Mouse (Mus musculus) ES-Bruce4 (cell line): ENCODE measurements at regions not wholly inside any gene's neighbourhood (a gene's known extent, or its start where the extent isn't known, plus 50 kb on each side); places are given as distances from the start of the nearest gene placed in this dataset.

ENCODE experiments used
- CTCF ChIP-seq: IDR thresholded peaks from one replicate; pipeline ENCODE4 v1.8.1; 2011; ENCODE audit warnings: low read depth, low read length
- EP300 ChIP-seq: IDR thresholded peaks from 2 replicates; pipeline ENCODE4 v1.6.1; 2011; ENCODE audit warnings: low read depth, low read length; ENCODE audit not compliant: insufficient read depth
- POLR2A ChIP-seq: IDR thresholded peaks from one replicate; pipeline ENCODE4 v1.8.1; 2011; ENCODE audit warnings: low read length; ENCODE audit not compliant: insufficient read depth

DNA sequence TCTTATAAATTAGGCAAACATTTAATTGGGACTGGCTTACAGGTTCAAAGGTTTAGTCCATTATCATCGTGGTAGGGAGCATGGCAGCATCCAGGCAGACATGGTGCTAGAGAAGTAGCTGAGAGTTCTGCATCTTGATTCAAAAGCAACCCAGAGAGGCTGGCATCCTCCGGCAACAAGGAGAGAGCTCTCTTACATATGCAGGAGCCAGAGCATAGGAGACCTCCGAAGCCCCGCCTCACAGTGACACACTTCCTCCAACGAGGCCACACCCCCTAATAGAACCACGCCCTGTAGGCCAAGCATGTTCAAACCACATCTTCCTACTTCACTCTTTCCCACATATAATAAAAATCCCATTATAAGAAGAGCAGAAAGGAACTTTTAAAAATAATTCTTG, 68.5 kb upstream of the Ptpn13 start:
- TF ChIP-seq CTCF (no peak), EP300 (no peak), POLR2A (no peak)
